Mouse (Mus musculus) hindbrain, embryonic 15.5 days (tissue): ENCODE measurements at regions not wholly inside any gene's neighbourhood (a gene's known extent, or its start where the extent isn't known, plus 50 kb on each side); places are given as distances from the start of the nearest gene placed in this dataset.
"Not testable (repeated sequence)": the region's sequence is repeated elsewhere in the genome, so short reads cannot be mapped to it uniquely, and the experiment has no call there.

Experiments
- ATAC-seq: fragments of 200-750 bp; cut with Nextera tagmentation; 2 replicates; pipeline ENCODE4 v1.8.0; 2017; ENCODE audit warnings: low read depth, moderate number of reproducible peaks, moderate TSS enrichment; ENCODE audit not compliant: low FRiP score
- H3K27ac ChIP-seq: fragments of 300-500 bp; sonication (generic); replicated peaks from 2 replicates; pipeline ENCODE4 v1.5.1; 2015; ENCODE audit warnings: mild to moderate bottlenecking, inconsistent platforms
- H3K27me3 ChIP-seq: fragments of 300-500 bp; sonication (generic); 2 replicates; pipeline ENCODE4 v1.6.1; 2015; ENCODE audit warnings: control low read depth, inconsistent platforms
- H3K36me3 ChIP-seq: fragments of 300-500 bp; sonication (generic); 2 replicates; pipeline ENCODE4 v1.6.1; 2015; ENCODE audit warnings: control low read depth, inconsistent platforms
- H3K4me1 ChIP-seq: fragments of 300-500 bp; sonication (generic); replicated peaks from 2 replicates; pipeline ENCODE4 v1.6.1; 2015; ENCODE audit warnings: control low read depth, inconsistent platforms
- H3K4me2 ChIP-seq: fragments of 300-500 bp; sonication (generic); 2 replicates; pipeline ENCODE4 v1.6.1; 2015; ENCODE audit warnings: moderate library complexity, mild to moderate bottlenecking, inconsistent platforms
- H3K4me3 ChIP-seq: fragments of 300-500 bp; sonication (generic); 2 replicates; pipeline ENCODE4 v1.5.1; 2015; ENCODE audit warnings: mild to moderate bottlenecking, inconsistent platforms
- H3K9ac ChIP-seq: fragments of 300-500 bp; sonication (generic); 2 replicates; pipeline ENCODE4 v1.6.1; 2015; ENCODE audit warnings: inconsistent platforms
- H3K9me3 ChIP-seq: fragments of 300-500 bp; sonication (generic); 2 replicates; pipeline ENCODE4 v1.6.1; 2016; ENCODE audit warnings: control low read depth, inconsistent platforms
- WGBS: fragments of 180-500 bp; shearing (Covaris S2); methylation state at CpG from one replicate; pipeline ENCODE4 v1.1.7; 2015; 5-methylcytosine and 5-hydroxymethylcytosine counted together

- no peak overlapping the region for H3K4me3 ChIP-seq
- ATAC-seq: no peak
- H3K9me3 ChIP-seq: no peaks in the 10 kb centered on the region
- no peak overlapping the region for H3K27ac ChIP-seq
- WGBS: 70% methylated on average over 8 of the region's 8 CpGs
- H3K9ac ChIP-seq: no peak overlapping the region
- H3K27me3 ChIP-seq: no peaks in the 10 kb centered on the region
- no peak overlapping the region for H3K4me2 ChIP-seq
- H3K36me3 ChIP-seq: no peaks in the 10 kb centered on the region
- H3K4me1 ChIP-seq: no peaks in the 10 kb centered on the region
Observed at GRCm38 (mm10) chr10:56982526-56983190, 503.5 kb upstream of the Hsf2 start.

- H3K27me3 ChIP-seq: no peaks in the 10 kb centered on the region
- H3K9ac ChIP-seq: no peak overlapping the region
- H3K9me3 ChIP-seq: no peaks in the 10 kb centered on the region
- 92% methylated on average over 3 of the region's 3 CpGs for WGBS
- H3K4me3 ChIP-seq: no peak overlapping the region
- no peak overlapping the region for H3K4me2 ChIP-seq
- H3K36me3 ChIP-seq: no peaks in the 10 kb centered on the region
- ATAC-seq: no peak
- H3K4me1 ChIP-seq: no peaks in the 10 kb centered on the region
- H3K27ac ChIP-seq: no peak overlapping the region
Observed at GRCm38 (mm10) chr10:56994969-56995368, 491.2 kb upstream of the Hsf2 start.

GRCm38 (mm10) chr10:57000892-57001722 is 485.1 kb upstream of the Hsf2 start:
- WGBS: 23% methylated on average over 16 of the region's 16 CpGs
- no peak overlapping the region for H3K9ac ChIP-seq
- H3K36me3 ChIP-seq: no peaks in the 10 kb centered on the region
- peak; percentile 87 for ATAC-seq
- peak overlapping the region; percentile 43 for H3K4me2 ChIP-seq
- H3K4me3 ChIP-seq: peak overlapping the region; percentile 2; the same call in 1 of the 2 replicates
- no peaks in the 10 kb centered on the region for H3K4me1 ChIP-seq
- no peaks in the 10 kb centered on the region for H3K27me3 ChIP-seq
- no peaks in the 10 kb centered on the region for H3K9me3 ChIP-seq
- 0 out of 2 replicates have a peak overlapping the region, but pooled peaks have one; percentile 15 for H3K27ac ChIP-seq

- H3K27ac ChIP-seq: no peak overlapping the region
- no peaks in the 10 kb centered on the region for H3K36me3 ChIP-seq
- H3K27me3 ChIP-seq: no peaks in the 10 kb centered on the region
- peak; percentile 42; the same call in 1 of the 2 replicates for ATAC-seq
- no peaks in the 10 kb centered on the region for H3K9me3 ChIP-seq
- WGBS: 70% methylated on average over 8 of the region's 8 CpGs
- H3K4me2 ChIP-seq: peak overlapping the region; percentile 43
- H3K9ac ChIP-seq: no peak overlapping the region
- H3K4me1 ChIP-seq: no peaks in the 10 kb centered on the region
- no peak overlapping the region for H3K4me3 ChIP-seq
Observed at GRCm38 (mm10) chr10:57001723-57002110, 484.5 kb upstream of the Hsf2 start.

- Histone ChIP-seq H3K9me3 (no peaks in the 10 kb centered on the region), H3K4me3 (no peak overlapping the region), H3K4me1 (no peaks in the 10 kb centered on the region), H3K36me3 (no peaks in the 10 kb centered on the region), H3K9ac (no peak overlapping the region), H3K4me2 (no peak overlapping the region), H3K27me3 (no peaks in the 10 kb centered on the region), H3K27ac (no peak overlapping the region)
- WGBS: 89% methylated on average over 2 of the region's 2 CpGs
- ATAC-seq: no peak
Observed at GRCm38 (mm10) chr10:57037641-57038040, 448.5 kb upstream of the Hsf2 start.

GRCm38 (mm10) chr10:57040201-57040600 is 446.0 kb upstream of the Hsf2 start:
- ATAC-seq: no peak
- Histone ChIP-seq H3K9me3 (no peaks in the 10 kb centered on the region), H3K27me3 (no peaks in the 10 kb centered on the region), H3K9ac (no peak overlapping the region), H3K4me3 (no peak overlapping the region), H3K4me1 (no peaks in the 10 kb centered on the region), H3K27ac (no peak overlapping the region), H3K36me3 (no peaks in the 10 kb centered on the region), H3K4me2 (no peak overlapping the region)
- 65% methylated on average over 5 of the region's 5 CpGs for WGBS

GRCm38 (mm10) chr10:57046021-57046420 is 440.2 kb upstream of the Hsf2 start:
- Histone ChIP-seq H3K27ac (no peak overlapping the region), H3K9ac (no peak overlapping the region), H3K4me2 (no peak overlapping the region), H3K36me3 (no peaks in the 10 kb centered on the region), H3K27me3 (no peaks in the 10 kb centered on the region), H3K9me3 (no peaks in the 10 kb centered on the region), H3K4me1 (no peaks in the 10 kb centered on the region), H3K4me3 (no peak overlapping the region)
- no peak for ATAC-seq
- WGBS: 73% methylated on average over 2 of the region's 2 CpGs

- WGBS: 51% methylated on average over 2 of the region's 2 CpGs
- Histone ChIP-seq H3K27me3 (no peaks in the 10 kb centered on the region), H3K4me1 (no peaks in the 10 kb centered on the region), H3K9ac (no peak overlapping the region), H3K4me3 (no peak overlapping the region), H3K4me2 (no peak overlapping the region), H3K27ac (no peak overlapping the region), H3K36me3 (no peaks in the 10 kb centered on the region), H3K9me3 (no peaks in the 10 kb centered on the region)
- ATAC-seq: no peak
Observed at GRCm38 (mm10) chr10:57046891-57047290, 439.3 kb upstream of the Hsf2 start.

- ATAC-seq: peak; percentile 30; the same call in 1 of the 2 replicates
- no peak overlapping the region for H3K4me2 ChIP-seq
- H3K4me3 ChIP-seq: no peak overlapping the region
- H3K27ac ChIP-seq: no peak overlapping the region
- no peaks in the 10 kb centered on the region for H3K27me3 ChIP-seq
- no peak overlapping the region for H3K9ac ChIP-seq
- H3K36me3 ChIP-seq: no peaks in the 10 kb centered on the region
- H3K4me1 ChIP-seq: no peaks in the 10 kb centered on the region
- H3K9me3 ChIP-seq: no peaks in the 10 kb centered on the region
Observed at GRCm38 (mm10) chr10:57047719-57048118, 438.5 kb upstream of the Hsf2 start.

- H3K9ac ChIP-seq, H3K27me3 ChIP-seq, H3K4me2 ChIP-seq, H3K4me1 ChIP-seq, H3K36me3 ChIP-seq, H3K9me3 ChIP-seq, H3K27ac ChIP-seq, ATAC-seq, H3K4me3 ChIP-seq: not testable (repeated sequence)
- WGBS: 89% methylated on average over 2 of the region's 2 CpGs
Observed at GRCm38 (mm10) chr10:57053375-57053774, 432.8 kb upstream of the Hsf2 start.

- H3K27me3 ChIP-seq: no peaks in the 10 kb centered on the region
Observed at GRCm38 (mm10) chr10:57090131-57090530, 396.1 kb upstream of the Hsf2 start.

GRCm38 (mm10) chr10:57095920-57096319 is 390.3 kb upstream of the Hsf2 start:
- H3K27ac ChIP-seq: no peak overlapping the region
- 81% methylated on average over 3 of the region's 3 CpGs for WGBS
- H3K4me2 ChIP-seq: no peak overlapping the region
- H3K4me1 ChIP-seq: no peaks in the 10 kb centered on the region
- H3K4me3 ChIP-seq: no peak overlapping the region
- H3K27me3 ChIP-seq: no peaks in the 10 kb centered on the region
- no peak overlapping the region for H3K9ac ChIP-seq
- ATAC-seq: no peak
- no peaks in the 10 kb centered on the region for H3K9me3 ChIP-seq
- H3K36me3 ChIP-seq: no peaks in the 10 kb centered on the region

More at GRCm38 (mm10) chr10:57090131-57090530, 396.1 kb upstream of the Hsf2 start:
- no peak overlapping the region for H3K27ac ChIP-seq
- no peaks in the 10 kb centered on the region for H3K36me3 ChIP-seq
- 93% methylated on average over 2 of the region's 2 CpGs for WGBS
- no peak overlapping the region for H3K4me3 ChIP-seq
- no peak overlapping the region for H3K4me2 ChIP-seq
- no peak overlapping the region for H3K9ac ChIP-seq
- no peak for ATAC-seq
- no peaks in the 10 kb centered on the region for H3K9me3 ChIP-seq
- no peaks in the 10 kb centered on the region for H3K4me1 ChIP-seq
